ENCODE assay signal across 20 mouse cellular contexts in genomic region chr16:35701823-35702222, GRCm38 (mm10).
DNase-seq lines count a peak whose midpoint lies in the region; ATAC-seq lines count a peak whose summit lies in the region.
"Had no signal": no experiment of that assay in that cellular context is flagged by ENCODE, and none has a peak within 500 bp of the region (broad histone marks: within the 10 kb centered on the region; RNA-seq: fewer than 3 reads in every experiment).

No protein-coding gene starts in this region.

- DNase-seq in embryo, embryonic 11 days = peak; percentile 16
- no peak for DNase-seq in embryo, embryonic 9.5 days (ENCODE audit: extremely low spot score)
- peak; percentile 35 to 36 for DNase-seq in layer of hippocampus, postnatal 36 days
- peak; percentile 54 to 62 for DNase-seq in right cerebral cortex, postnatal 10 days (ENCODE audit: low spot score in 2 of 2)
- DNase-seq in midbrain, embryonic 10.5 days (ENCODE audit: low spot score) = no peak
- DNase-seq in c-Kit-positive CD71-positive TER-119-positive erythroid progenitor cells, embryonic 14.5 days (ENCODE audit: low spot score) = no peak
- DNase-seq: cerebellum, adult 11-12 months; cerebellum, postnatal 36 days; heart, postnatal 36 days; lung, postnatal 14 days; thymus, postnatal 36 days had no signal

- H3K36me3 ChIP-seq in midbrain, embryonic 10.5 days = peaks cover 12% of the 10 kb centered on the region

- peak; percentile 97 for ATAC-seq in frontal cortex, adult (ENCODE audit: low TSS enrichment)
- ATAC-seq in erythroblast, adult 5-6 weeks (replicated peaks; ENCODE audit: low FRiP score, poor library complexity, severe bottlenecking) = no peak
- ATAC-seq: intestine, embryonic 16.5 days had no signal

- 64% methylated on average over 11 of the region's 11 CpGs for WGBS in midbrain, embryonic 10.5 days

- peaks cover 22% of the 10 kb centered on the region; the same call in 1 of the 2 replicates for H3K4me1 ChIP-seq in midbrain, embryonic 10.5 days
- H3K4me1 ChIP-seq: heart, embryonic 12.5 days; hindbrain, embryonic 15.5 days; limb, embryonic 15.5 days; stomach, embryonic 15.5 days had no signal

- H3K4me3 ChIP-seq in midbrain, embryonic 10.5 days = no peak overlapping the region
- H3K4me3 ChIP-seq: embryonic facial prominence, embryonic 13.5 days; heart, embryonic 12.5 days; hindbrain, embryonic 15.5 days; kidney, embryonic 15.5 days; limb, embryonic 15.5 days; stomach, embryonic 15.5 days had no signal

- H3K27me3 ChIP-seq in midbrain, embryonic 10.5 days (ENCODE audit: low read depth, poor library complexity, severe bottlenecking) = no peaks in the 10 kb centered on the region
- H3K27me3 ChIP-seq: embryonic facial prominence, embryonic 13.5 days; heart, embryonic 12.5 days; hindbrain, embryonic 15.5 days; limb, embryonic 15.5 days; stomach, embryonic 15.5 days had no signal

- H3K9me3 ChIP-seq in midbrain, embryonic 10.5 days (replicated peaks) = no peaks in the 10 kb centered on the region
- H3K9me3 ChIP-seq: embryonic facial prominence, embryonic 13.5 days; heart, embryonic 12.5 days; hindbrain, embryonic 15.5 days; kidney, embryonic 15.5 days; limb, embryonic 15.5 days; stomach, embryonic 15.5 days had no signal

- H3K27ac ChIP-seq in midbrain, embryonic 10.5 days (replicated peaks) = no peak overlapping the region
- H3K27ac ChIP-seq: embryonic facial prominence, embryonic 13.5 days; hindbrain, embryonic 15.5 days; kidney, embryonic 15.5 days; limb, embryonic 15.5 days; stomach, embryonic 15.5 days had no signal

Comparison
In these comparisons a context has a peak if more than half of its experiments do, and no peak if none do; other contexts are left out.
1. DNase-seq: peak in embryo, embryonic 11 days (single experiment), layer of hippocampus, postnatal 36 days (2 of 2) and right cerebral cortex, postnatal 10 days (2 of 2); none in embryo, embryonic 9.5 days (single experiment), midbrain, embryonic 10.5 days (single experiment) and c-Kit-positive CD71-positive TER-119-positive erythroid progenitor cells, embryonic 14.5 days (single experiment).